Mouse (Mus musculus) limb, embryonic 14.5 days (tissue): ENCODE results near the gene Zbtb16. TPM values are rescaled to one million over a fixed set of nuclear protein-coding genes. Genes with fewer than 3 reads are reported as not detected.

Experiments
- ATAC-seq: fragments of 200-750 bp; cut with Nextera tagmentation; 2 replicates; pipeline ENCODE4 v1.8.0; 2017; ENCODE audit warnings: low read depth, moderate number of reproducible peaks, moderate TSS enrichment; ENCODE audit not compliant: low FRiP score
- DNase-seq: peaks from one replicate; pipeline ENCODE4 v3.0.0-alpha.2; 2015; ENCODE audit warnings: low spot score
- H3K27ac ChIP-seq: fragments of 300-500 bp; sonication (generic); replicated peaks from 2 replicates; pipeline ENCODE4 v1.5.1; 2014; ENCODE audit warnings: low read depth, mild to moderate bottlenecking, low read length, moderate library complexity, mixed read lengths
- H3K27me3 ChIP-seq: fragments of 300-500 bp; sonication (generic); 2 replicates; pipeline ENCODE4 v1.6.1; 2014; ENCODE audit warnings: low read length, mixed read lengths; ENCODE audit not compliant: control insufficient read depth, insufficient read depth
- H3K36me3 ChIP-seq: fragments of 300-500 bp; sonication (generic); 2 replicates; pipeline ENCODE4 v1.6.1; 2014; ENCODE audit warnings: mild to moderate bottlenecking, low read length, moderate library complexity, mixed read lengths; ENCODE audit not compliant: control insufficient read depth, insufficient read depth
- H3K4me1 ChIP-seq: fragments of 300-500 bp; sonication (generic); 2 replicates; pipeline ENCODE4 v1.6.1; 2014; ENCODE audit warnings: antibody characterized with exemption, low read length, mixed read lengths; ENCODE audit not compliant: control insufficient read depth, insufficient read depth
- H3K4me2 ChIP-seq: fragments of 300-500 bp; sonication (generic); replicated peaks from 2 replicates; pipeline ENCODE4 v1.6.1; 2014; ENCODE audit warnings: low read depth, mild to moderate bottlenecking, low read length, moderate library complexity; ENCODE audit not compliant: severe bottlenecking
- H3K4me3 ChIP-seq: fragments of 300-500 bp; sonication (generic); replicated peaks from 2 replicates; pipeline ENCODE4 v1.5.1; 2014; ENCODE audit warnings: low read length
- H3K9ac ChIP-seq: fragments of 300-500 bp; sonication (generic); 2 replicates; pipeline ENCODE4 v1.6.1; 2014; ENCODE audit warnings: mild to moderate bottlenecking, low read depth, low read length, moderate library complexity; ENCODE audit not compliant: severe bottlenecking
- H3K9me3 ChIP-seq: fragments of 300-500 bp; sonication (generic); 2 replicates; pipeline ENCODE4 v1.6.1; 2016; ENCODE audit warnings: low read length; ENCODE audit not compliant: control insufficient read depth
- POLR2A ChIP-seq: fragments of 200-500 bp; IDR thresholded peaks from 2 replicates; pipeline ENCODE4 v1.8.0; 2012; ENCODE audit warnings: inconsistent platforms, mild to moderate bottlenecking, moderate library complexity, borderline replicate concordance; ENCODE audit not compliant: insufficient read depth, insufficient read length; ENCODE audit errors: extremely low read depth
- WGBS: fragments of 180-500 bp; shearing (Covaris S2); extraction: QIAGEN DNeasy Blood & Tissue Kit; methylation state at CpG from one replicate; pipeline ENCODE4 v1.1.7; 2014; 5-methylcytosine and 5-hydroxymethylcytosine counted together
- polyA plus RNA-seq, 2 experiments: library from polyadenylated mRNA; depleted of rRNA in 1 of 2; stranded (reverse) in 1 of 2; unstranded in 1 of 2; fragments of >200 nt; fragmentation: Nextera tagmentation in 1 of 2; extraction: Ambion mirVana in 1 of 2; gene quantifications; 2 replicates each; pipeline versions ENCODE4 v1.2.1 to v1.2.3; 2012 to 2014

Gene Zbtb16
- polyA plus RNA-seq, 2 experiments, result 0.91 to 1.9 TPM

- H3K9ac ChIP-seq, result no peak overlapping the region
- H3K4me2 ChIP-seq, result no peak overlapping the region
- H3K27ac ChIP-seq, result no peak overlapping the region
- DNase-seq (no peak), ATAC-seq (no peak)
- no peaks in the 10 kb centered on the region for H3K27me3 ChIP-seq
- no peak overlapping the region for H3K4me3 ChIP-seq
- WGBS, result 84% methylated on average over 3 of the region's 3 CpGs
- no peak for TF ChIP-seq POLR2A
- no peaks in the 10 kb centered on the region for H3K9me3 ChIP-seq
- no peaks in the 10 kb centered on the region for H3K4me1 ChIP-seq
- no peaks in the 10 kb centered on the region for H3K36me3 ChIP-seq
These were observed 218.5 kb downstream of the Zbtb16 start for GRCm38 (mm10) chr9:48617511-48618010.

DNA sequence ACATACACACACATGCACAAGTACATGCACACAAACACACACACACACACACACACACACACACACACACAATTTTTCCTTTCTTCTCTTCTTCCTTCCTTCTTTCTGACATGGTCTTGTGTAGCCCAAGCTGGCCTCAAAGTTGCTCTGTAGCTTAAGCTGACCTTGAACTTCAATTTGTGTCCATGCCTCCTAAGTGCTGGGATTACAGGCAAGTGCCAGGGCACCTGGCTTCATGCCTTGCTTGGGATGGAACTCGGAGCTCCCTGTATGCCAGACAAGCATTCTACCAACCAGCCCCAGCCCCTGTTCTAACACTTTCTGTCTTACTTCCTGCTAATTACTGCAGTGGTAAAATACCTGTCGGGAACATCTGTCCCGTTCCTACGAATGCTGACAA, 222.8 kb downstream of the Zbtb16 start:
- DNase-seq, result no peak
- no peak overlapping the region for H3K4me3 ChIP-seq
- H3K9me3 ChIP-seq, result no peaks in the 10 kb centered on the region
- H3K9ac ChIP-seq, result no peak overlapping the region
- H3K27ac ChIP-seq, result no peak overlapping the region
- TF ChIP-seq POLR2A, result no peak
- H3K27me3 ChIP-seq, result no peaks in the 10 kb centered on the region
- H3K4me2 ChIP-seq, result no peak overlapping the region
- H3K36me3 ChIP-seq, result no peaks in the 10 kb centered on the region
- 74% methylated on average over 4 of the region's 4 CpGs for WGBS
- no peak for ATAC-seq
- H3K4me1 ChIP-seq, result no peaks in the 10 kb centered on the region

DNA sequence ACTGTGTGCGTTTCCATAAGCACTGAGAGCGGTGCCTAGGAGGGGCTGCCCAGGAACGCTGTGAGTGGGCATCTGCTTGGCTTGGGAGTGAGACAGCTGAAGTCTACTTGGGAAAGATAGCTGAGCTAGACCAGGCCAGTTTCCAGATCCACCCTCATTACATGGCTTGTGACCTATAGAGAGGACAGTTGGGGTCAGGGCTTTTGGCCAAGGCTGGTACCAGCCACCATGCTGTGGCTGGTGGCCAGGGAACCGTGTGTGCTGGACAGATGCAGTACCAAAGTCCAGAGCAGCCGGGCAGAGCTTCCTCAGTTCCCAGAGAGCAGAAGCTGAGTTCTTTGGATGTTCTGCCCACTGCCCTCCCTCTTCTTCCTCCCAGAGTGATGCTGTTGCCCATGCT, 223.5 kb downstream of the Zbtb16 start:
- no peak for DNase-seq
- no peak for TF ChIP-seq POLR2A
- Histone ChIP-seq H3K27ac (no peak overlapping the region), H3K36me3 (no peaks in the 10 kb centered on the region), H3K9ac (no peak overlapping the region), H3K27me3 (no peaks in the 10 kb centered on the region), H3K4me1 (no peaks in the 10 kb centered on the region), H3K4me3 (no peak overlapping the region), H3K4me2 (no peak overlapping the region), H3K9me3 (no peaks in the 10 kb centered on the region)
- 85% methylated on average over 5 of the region's 5 CpGs for WGBS
- ATAC-seq, result no peak

DNA sequence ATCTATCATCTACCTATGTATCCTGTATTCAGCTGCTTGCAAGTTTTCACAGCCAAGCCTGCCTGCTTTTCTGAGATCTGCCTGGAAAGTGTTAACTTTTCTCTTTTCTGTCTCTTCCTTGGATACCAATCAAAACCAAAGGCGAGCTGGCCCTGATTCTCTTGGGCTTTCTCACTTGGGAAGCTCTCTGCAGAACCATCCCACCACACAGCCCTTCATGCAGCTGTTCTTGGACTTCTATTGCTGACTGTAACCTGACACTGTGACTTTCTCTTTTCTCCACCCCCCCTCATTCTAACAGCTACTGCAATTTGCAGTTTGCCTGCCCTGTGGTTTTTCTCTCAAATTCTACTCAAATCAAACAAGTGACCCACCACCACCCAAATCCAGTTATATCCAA, 225.0 kb downstream of the Zbtb16 start:
- no peaks in the 10 kb centered on the region for H3K27me3 ChIP-seq

GRCm38 (mm10) chr9:48609734-48610133, 226.3 kb downstream of the Zbtb16 start:
- no peak for TF ChIP-seq POLR2A
- Histone ChIP-seq H3K27ac (no peak overlapping the region), H3K4me3 (no peak overlapping the region), H3K9me3 (no peaks in the 10 kb centered on the region), H3K36me3 (no peaks in the 10 kb centered on the region), H3K4me1 (no peaks in the 10 kb centered on the region), H3K4me2 (no peak overlapping the region), H3K27me3 (no peaks in the 10 kb centered on the region), H3K9ac (no peak overlapping the region)
- 66% methylated on average over 4 of the region's 4 CpGs for WGBS
- ATAC-seq (no peak), DNase-seq (no peak)

More for the DNA sequence above, 225.0 kb downstream of the Zbtb16 start:
- no peak for TF ChIP-seq POLR2A
- no peak overlapping the region for H3K4me2 ChIP-seq
- no peak; the same call in 1 of the 2 replicates for ATAC-seq
- H3K27ac ChIP-seq, result no peak overlapping the region
- H3K4me3 ChIP-seq, result no peak overlapping the region
- peak; percentile 26 for DNase-seq
- no peak overlapping the region for H3K9ac ChIP-seq
- H3K4me1 ChIP-seq, result no peaks in the 10 kb centered on the region
- no peaks in the 10 kb centered on the region for H3K36me3 ChIP-seq
- no peaks in the 10 kb centered on the region for H3K9me3 ChIP-seq
- 17% methylated on average over 1 of the region's 1 CpGs for WGBS

DNA sequence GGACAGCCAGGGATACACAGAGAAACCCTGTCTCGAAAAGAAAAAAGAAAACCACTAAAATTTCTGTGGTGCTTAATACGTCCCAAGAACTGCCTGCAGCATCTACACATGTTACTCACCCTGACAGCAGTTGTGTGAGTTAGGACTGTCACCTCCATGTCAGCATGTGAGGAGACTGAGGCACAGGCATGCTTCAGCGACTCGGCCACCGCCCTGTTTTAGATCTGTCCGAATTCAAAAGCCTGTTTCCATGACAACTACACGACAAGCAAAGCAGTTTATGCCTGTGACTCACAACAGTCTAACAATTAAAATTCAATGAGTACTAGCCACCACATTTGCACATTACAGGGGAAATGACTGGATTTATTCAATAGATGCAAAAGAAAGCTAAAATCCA, 228.6 kb downstream of the Zbtb16 start:
- 58% methylated on average over 7 of the region's 7 CpGs for WGBS
- Histone ChIP-seq H3K36me3 (no peaks in the 10 kb centered on the region), H3K4me2 (no peak overlapping the region), H3K9me3 (no peaks in the 10 kb centered on the region), H3K27ac (no peak overlapping the region), H3K4me3 (no peak overlapping the region), H3K4me1 (no peaks in the 10 kb centered on the region), H3K27me3 (no peaks in the 10 kb centered on the region), H3K9ac (no peak overlapping the region)
- no peak for DNase-seq
- TF ChIP-seq POLR2A, result no peak
- ATAC-seq, result no peak
